Mouse (Mus musculus) cerebellum, postnatal 10 days (tissue): ENCODE data around the gene Irak1.

ENCODE experiments used
- DNase-seq, 2 experiments: peaks; one replicate each; pipeline ENCODE4 v3.0.0; 2021; ENCODE audit warnings: mixed read lengths in 2 of 2

Gene Irak1

DNA sequence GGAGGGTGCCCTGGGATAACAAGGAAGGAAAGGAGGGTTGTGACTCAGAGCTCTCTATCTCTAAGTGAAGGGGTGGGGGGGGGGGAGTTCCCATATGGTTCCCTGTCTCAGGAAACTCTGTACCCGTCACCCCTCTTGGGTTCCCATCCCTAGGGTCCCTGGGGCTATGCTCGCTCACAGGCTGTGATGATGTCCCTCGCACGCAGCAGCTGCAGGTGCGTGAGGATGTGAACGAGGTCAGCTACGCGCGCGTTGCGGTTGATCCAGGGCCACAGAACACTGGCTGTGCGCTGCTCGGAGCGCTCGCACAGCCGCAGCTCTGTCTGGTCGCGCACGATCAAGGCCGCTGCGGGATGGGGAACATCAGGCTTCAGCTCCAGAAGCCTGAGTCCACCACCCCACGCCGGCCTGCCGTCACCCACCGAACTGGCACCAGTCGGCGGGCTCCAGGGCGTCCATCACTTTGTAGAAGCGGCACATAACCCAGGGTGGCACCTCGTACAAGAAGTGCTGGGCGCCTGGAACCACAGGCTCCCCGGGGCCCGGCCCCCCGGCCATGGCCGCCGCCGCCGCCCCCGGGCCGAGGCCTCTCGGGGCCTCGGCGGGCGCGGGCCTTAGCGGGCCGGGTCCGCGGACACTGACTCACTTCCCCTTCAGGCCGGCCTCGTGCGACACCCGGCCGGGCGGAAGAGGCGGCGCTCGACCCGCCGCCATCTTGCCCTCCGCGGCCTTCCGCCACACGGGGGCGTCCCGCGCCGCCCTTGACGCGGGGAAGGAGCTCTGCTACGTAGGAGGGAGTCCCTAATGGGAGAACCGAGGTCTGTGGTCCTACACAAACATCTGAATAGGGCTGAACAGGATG, at the start of gene Irak1:
Gene Irak1, minus strand, starts transcription at position 731 of the 862 bp plus-strand sequence.
- DNase-seq: peak; percentile 87 to 90

DNA sequence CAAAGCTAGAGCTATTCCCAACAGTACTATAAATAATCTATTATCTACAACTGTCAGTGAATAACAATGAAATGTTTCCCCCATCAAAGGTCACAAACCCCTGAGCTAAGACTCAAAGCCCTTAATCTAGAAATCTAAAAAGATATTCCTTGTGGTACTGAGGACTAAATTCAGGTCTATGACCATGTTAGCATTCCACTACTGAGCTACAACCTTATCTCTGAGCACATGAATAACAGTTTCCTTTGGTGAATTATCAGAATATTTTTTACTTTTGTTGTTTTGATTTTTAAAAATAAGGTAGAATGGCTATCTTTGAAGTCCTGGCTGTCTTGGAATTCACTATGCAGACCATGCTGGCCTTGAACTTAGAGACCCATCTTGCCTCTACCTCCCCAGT, 47.1 kb upstream of the Irak1 start:
- DNase-seq: no peak

DNA sequence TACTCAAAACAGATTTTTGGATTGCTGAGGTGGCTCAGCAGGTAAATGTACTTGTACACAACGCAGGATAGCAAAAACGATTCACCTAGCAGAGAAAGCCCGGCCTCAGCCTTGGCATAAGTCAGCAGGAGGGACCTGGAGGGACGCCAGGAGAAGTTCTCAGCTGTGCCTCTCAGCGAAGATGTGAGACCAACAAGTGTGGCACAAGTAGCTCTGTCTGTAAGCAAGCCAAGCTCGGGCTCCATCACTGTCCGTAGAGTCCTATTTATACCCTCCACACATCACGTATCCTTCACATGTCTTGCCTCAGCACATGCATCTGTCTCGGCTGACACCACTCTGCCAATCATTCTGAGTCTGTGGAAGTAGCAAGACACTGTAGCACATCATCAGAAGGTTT, 44.2 kb upstream of the Irak1 start:
- DNase-seq: peak; percentile 44 to 54

DNA sequence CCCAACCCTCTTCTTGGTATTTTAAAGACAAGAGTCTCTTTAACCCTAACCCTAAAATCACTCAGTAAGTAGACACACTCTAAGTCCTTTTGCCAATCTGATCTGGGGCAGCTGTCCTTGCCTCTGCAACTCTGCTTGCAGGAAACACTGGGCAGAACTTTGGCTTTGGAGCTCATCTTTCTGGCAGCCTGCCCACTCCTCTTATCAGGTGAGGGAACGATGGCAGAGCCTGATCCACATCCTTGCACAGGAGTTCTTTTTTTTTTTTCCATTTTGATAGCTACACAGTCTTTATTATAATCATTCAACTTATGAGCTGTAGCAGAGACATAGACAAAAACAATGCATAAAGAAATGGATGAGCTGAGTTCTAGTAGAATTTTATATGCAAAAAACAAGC, 21.4 kb upstream of the Irak1 start:
- peak; percentile 25 to 49 for DNase-seq

DNA sequence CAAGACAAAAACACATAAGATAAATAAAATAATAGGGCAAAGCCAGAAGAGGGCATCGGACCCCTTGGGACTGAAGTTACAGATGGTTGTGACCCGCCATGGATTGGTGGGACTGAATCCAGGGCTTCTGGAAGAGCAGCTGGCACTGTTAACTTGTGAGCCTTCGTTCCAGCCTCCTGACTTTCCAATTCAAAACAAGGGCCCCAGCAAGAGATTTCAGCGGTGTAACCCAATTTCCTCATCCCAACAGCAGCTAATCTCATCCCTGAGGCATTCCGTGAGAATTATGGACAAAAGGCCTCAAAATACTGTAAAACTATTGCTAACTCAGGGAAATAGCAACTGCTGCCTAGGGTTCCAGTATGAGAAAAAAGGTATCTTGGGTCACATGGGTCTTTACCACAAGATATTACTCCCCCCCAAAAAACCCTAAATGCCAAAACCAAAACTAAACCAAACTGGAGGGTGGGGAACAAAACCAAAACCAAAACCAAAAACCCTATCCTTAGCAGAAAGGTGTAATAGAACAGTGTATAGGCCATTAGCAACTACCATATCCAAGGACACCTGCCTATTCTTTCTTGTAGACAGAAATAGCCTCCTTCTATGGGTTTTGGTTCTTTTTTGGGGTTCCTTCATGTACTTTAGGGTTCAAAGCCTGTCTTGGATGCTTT, 14.1 kb upstream of the Irak1 start:
- DNase-seq: peak in 1 of 2 experiments; percentile 16

DNA sequence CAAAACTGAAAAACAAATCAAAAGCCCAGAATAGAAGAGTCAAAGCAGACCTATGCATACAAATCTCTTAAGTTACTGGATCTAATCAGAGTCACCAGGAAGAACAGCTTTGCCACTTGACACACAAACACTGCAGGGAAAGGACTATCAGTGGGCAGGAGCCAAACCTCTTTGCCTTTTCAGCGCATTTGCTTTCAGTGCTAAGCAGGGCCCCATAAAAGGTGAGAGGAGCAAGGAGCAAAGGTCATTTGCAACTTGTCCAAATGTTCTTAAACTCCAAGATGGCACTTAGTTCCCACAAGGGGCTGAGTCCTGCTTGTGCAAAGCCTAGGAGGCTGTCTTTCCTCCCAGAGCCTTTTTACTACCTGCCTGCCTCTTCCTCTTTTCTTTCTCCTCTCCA, 6.3 kb upstream of the Irak1 start:
- DNase-seq: no peak

DNA sequence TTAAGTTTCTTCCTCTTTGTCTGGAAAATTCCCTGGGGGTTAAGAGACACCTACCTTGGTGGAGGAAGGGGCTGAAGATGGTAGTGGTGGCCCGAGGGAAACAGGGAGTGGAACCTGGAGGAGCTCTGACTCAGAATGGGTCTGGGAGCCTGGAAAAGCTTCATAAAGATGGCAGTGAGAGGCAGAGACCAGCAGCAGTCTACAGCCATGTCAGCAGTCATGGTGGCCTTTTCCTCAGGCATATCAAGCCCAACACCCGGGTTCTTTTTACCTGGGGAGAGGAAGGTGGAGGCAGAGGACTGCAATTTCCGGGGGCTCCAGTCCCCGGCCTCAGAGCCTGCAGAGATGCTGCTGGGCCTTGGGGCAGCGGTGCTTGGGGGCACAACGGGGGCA, 927 bp downstream of the Irak1 start:
- peak; percentile 9 to 23 for DNase-seq

DNA sequence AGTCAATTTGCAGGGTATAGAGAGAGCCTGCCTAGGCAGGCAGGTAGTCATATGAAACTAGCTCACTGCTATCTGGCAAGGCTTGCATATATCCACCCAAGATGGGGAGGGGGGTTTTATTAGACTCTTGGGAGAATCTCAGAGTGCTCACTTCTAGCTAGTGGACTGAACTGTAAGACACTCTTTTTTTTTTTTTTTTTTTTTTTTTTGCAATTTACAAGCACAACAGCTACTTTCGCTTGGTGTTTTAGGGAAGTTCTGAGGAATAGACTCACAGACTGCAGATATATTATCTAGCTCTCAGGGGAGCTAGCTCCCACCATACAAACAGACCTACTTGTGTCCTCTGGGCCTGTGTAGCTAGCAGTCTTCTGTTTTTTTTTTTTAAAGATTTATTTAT, 9.1 kb downstream of the Irak1 start:
- no peak for DNase-seq

DNA sequence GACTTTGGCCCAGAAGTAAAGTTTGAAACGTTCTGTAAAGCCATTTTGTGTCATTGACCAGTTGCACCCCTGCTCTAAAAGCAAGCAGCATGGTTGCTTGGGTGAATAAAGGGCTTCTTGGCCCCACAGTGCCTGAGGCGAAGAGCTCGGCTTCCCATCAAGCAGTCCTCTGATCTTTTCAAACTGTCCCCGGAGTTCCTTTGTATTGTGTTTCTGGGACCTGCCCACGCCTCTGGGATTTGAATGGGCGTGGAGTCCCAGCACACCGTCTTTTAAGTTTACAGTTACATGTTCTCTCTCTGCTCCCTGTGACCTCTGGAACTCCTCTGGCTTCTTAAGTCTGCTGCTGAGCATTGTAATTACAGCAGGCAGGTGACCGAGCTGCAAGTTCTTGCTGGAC, 15.7 kb downstream of the Irak1 start:
- DNase-seq: no peak

DNA sequence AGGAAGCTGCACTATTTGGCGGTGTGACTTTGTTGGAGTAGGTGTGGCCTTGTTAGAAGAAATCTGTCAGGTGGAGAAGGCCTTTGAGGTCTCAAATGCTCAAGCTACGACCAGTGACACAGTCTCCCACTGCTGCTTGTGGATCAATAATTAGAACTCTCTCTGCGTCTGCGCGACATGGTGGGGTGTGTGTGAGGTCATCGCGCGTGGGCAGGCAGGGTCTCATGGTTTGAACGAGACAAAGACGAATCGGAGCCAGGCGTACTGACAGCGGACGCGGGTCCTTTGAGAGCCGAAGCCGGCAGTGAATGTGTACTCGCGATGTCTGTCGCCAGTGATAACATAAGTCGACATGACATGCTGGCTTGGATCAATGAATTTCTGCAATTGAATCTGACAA, 17.3 kb downstream of the Irak1 start:
- no peak for DNase-seq

DNA sequence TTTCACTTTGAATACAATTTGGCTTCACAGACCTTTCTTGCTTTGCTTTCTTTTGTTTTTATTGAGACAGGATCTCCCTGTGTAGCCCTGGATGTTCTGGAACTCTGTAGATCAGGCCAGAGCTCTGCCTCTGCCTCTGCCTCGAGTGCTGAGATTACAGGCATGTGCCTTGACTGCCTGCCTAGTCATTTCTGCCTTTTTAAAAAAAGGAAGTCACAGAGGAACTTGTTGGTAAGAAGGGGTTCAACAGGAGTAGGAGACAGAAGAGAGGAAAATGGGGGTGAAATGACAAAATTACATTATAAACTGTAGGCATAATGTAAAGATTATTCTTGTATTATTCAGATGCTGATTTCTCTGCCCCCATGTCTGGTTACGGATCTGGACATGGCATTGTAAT, 20.1 kb downstream of the Irak1 start:
- no peak for DNase-seq

DNA sequence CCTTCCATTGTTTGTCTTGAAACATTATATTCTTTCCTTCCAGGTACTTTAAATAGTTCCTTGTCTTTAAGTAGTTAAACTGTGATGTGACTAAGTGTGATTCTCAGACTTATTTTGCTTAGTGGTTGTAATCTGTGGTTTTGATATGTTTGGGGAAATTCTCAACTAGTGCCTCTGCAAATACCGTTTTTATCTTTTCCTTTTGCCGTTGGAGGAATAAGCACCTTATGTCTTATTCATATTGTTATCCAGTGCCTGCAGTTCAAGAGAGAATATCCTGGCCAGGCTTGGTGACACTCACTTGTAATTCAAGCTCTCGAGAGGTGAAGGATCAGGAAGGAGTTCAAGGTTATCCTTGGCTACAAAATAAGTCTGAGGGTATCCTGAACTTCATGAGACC, 22.7 kb downstream of the Irak1 start:
- DNase-seq: no peak

DNA sequence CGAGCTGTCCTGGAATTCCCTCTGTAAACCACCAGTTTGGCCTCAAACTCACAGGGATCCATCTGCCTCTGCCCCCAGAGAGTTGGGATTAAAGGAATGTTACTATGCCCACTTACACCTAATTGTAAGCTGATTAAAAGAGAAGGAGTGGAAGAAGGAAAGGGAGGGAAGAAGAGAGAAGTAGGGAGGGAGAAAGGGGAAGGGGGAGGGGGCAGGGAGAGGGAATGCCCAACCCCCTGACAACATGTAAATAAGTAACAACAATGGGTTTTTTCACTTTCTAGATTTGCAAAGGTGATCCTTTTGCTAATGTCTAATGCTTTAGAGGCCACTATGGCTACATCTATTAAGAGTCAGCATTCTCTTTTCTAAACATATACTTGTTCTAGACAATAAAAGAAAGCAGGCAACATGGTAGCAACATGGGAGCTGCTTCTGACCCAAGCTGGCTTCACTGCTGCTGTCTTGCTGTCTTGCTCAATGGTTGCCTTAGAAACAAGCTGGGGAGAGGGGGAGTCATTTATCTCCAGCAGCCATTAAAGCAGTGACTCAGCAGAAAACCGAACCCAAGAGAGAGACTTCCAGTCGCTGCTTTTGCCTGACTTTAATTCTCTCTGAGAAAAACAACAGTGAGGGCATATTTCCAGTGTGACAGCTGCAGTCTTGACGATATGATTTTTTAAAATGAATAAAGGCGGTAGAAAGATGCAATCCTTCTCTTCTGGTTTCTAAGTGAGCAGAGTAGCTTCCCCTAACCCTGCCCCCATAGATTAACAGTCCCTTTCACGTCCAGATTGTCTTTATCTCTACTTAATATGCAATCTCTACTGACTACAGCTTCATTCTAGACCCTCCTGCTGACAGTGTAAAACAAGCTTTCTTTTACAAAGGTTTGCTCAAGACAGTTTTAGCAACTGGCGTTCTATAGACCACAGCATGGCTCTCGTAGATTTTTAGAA, 24.5 kb downstream of the Irak1 start:
- DNase-seq: peak; percentile 33 to 42

DNA sequence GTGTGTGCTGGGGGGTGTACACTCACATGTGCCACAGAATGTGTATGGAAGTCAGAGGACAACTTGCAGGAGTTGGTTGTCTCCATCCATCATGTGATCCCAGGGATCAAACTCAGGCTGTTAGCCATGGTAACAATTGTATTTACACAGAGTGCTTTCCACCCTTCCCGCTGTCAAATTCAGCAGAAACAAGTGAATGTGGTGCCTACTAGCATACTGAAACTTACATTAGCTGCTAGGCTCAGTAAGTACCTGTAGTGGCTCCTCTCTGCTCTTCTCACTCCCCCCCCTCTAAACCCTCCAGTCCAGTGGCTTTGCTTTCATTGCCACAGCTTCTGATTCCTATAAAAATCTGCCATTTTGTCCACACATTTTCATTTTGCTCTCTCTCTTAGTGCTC, 45.9 kb downstream of the Irak1 start:
- DNase-seq: no peak

DNA sequence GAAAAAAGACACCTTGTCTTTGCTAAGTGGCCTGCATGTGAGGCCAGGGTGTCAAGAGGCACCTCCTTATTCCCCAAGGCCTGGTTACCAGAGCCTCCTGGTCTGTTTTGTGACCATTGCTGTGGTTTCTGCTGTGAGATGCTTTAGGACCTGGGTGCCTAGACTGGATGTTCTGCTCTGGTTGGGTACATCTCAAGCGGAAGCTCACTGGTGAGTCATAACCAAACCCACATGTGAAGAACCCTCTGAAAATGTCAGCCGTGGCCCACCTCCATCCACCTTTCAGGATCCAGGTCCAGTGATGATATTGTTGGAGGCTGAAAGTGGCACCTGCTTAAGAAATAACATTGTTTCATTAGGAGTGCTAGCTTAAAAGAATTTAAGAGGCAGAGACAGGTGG, 47.4 kb downstream of the Irak1 start:
- no peak for DNase-seq

DNA sequence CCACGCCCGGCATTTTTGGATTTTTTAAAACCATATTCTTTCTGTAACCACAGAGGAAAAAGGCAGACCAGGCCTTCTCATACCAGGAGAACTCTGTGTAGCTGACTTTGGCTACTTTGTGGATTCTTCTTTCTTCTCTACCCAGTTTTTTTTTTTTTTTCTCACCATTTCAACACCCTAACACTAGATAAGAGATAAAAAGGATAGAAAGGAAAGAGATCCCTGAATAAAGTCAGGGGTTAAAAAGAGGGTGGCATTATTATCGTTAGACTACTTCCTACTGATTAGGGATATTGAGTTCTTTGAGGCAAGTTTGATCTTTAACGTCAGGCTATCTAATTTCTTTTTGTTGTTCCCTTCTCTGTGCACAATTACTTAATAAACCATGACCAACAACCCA, 50.9 kb downstream of the Irak1 start:
- DNase-seq: no peak

DNA sequence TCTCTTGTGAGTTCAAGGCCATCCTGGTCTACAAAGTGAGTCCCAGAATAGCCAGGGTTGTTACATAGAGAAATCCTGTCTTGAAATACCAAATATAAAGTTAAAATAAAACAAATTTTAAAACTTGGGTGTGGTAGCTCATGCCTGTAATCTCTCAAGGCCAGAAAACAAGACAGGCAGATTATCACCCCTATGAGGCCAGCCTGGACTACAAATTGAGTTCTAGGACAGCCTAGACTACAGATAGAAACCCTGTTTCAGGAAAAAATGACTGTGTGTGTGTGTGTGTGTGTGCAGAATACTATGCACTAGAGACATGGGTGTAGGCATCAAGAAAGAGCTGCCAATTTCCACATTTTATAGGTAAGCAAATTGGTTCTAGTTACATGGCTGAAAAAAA, 52.9 kb downstream of the Irak1 start:
- no peak for DNase-seq

DNA sequence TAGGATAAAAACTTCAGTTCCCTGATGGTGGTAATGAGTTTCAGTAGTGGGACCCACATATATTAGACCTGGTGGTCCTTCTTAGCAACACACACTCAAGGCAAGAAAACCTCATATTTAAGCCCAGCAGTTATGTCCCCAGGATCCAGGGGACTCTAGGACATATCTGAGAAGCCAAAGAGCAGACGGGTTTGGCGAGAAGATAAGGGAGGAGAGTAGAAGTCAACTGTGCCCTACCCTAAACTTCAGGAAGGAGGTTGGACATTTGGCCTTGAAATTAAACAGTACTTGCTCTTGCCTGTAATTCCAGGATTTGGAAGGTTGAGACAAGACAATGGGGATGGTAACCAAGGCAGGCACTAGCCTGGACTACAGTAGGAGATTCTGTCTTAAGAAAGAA, 54.0 kb downstream of the Irak1 start:
- DNase-seq: no peak

DNA sequence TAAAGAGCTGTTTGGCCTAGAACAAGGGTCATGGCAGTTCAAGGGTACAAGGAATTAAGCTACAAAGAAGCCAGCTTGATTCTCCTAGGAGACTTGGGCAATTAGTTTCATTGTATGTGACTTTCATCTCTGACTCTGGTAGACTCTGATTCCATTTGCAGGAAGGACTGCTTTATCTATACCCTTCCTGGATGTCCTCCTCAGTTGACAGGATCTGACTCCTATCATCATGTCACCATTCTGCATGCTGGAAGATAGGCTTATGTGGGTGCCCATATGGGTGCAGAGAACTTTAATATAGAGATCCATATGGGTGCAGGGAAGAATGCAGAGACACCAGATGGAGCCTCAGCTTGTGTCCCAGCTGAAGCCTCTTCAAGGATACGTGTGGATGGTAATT, 54.6 kb downstream of the Irak1 start:
- DNase-seq: no peak

DNA sequence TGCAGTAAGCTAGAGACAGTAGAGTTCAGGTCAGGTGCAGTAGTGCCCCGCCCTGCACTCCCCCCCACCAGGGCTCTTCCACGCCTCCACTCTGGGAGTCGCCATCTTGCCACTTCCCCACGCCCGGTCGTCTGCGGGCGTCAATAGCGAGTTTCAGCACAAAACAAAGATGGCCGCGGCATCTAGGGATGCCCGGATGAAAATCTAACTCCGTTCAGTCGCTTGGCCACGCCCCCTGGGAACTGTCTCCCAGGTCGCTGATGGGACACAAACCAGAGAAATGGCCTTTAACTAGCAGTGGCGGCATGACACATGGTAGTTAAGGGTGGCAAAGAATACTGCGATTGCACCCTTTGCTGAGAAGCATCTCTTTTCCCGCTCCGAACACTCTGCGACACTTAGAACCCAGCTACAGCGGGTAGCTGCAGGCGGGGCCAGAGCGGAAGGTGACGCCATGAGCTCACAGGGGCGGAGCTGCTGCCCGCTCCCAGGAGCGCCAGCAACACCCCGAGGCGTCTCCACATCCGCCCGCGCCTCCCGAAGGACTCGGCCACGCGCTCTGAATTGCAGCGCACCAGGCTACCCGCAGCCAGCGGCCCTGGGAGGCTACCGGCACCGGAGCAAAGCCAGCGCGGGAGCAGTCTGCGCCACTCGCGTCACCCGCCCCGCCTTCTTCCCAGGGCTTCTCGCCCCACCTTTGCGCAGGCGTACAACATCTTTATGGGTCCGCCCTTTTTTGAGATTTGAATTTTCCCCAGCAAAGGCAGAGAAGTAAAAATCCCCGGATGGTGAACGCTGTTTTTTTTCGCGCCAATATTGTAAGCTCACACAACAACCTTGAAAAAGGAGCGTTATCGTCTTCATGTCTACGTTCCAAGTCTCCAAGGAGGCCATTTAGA, 56.3 kb downstream of the Irak1 start:
- peak; percentile 93 to 94 for DNase-seq

DNA sequence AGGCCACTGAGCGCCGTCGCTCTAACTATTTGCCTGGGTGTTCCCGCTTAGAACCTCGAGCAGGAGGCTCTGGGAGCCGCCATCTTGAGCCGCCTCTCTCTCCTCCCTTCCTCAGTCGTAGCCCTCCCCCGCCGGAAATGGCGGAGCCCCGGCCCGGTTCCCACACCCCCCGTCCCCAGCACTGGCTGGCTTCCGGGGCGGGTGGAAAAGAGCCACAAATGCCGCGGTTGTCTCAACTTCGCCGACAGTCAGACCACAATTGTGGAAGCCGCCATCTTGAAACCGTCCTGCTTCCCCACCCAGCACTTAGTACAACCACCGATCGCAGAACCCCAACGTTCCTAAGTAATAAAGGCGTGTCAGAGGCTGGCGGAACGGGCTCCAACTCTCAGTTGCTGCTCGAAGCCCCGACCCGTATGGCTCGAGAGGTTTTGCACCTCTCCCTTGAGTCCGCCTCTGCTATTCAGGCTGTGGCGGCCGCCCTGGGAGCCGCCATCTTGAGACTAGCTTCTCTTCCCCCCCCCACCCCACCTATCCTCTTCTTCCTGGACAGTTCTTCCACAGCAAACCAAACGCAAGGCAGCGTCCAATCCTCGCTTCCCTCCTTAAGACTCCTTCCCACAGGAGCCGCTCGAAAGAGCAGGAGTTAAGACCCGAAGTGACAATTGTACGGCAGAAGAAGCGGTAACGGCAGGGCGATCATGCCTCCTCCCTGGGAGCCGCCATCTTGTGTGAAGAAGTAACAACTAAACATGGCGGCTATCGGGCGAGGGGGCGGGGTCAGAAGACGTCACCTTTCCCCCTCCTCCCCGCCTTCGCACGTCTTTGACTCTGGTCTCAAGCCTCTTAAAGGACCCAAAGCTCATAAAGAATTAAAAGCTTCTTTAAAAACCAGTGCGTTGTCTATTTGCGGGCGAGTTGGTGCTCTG, 57.2 kb downstream of the Irak1 start, which contains the start of gene Hcfc1:
Gene Hcfc1, minus strand, starts transcription at position 110 of the 929 bp plus-strand sequence.
- DNase-seq: peak; percentile 92 to 94
